Mouse (Mus musculus): ENCODE results near the gene Serpina3m. TPM values are rescaled to one million over a fixed set of nuclear protein-coding genes. Genes with fewer than 3 reads are reported as not detected.
"Not testable (repeated sequence)": the region's sequence is repeated elsewhere in the genome, so short reads cannot be mapped to it uniquely, and the experiment has no call there.

Gene Serpina3m
- polyA plus RNA-seq, 1 experiment from 2014 or later: not detected

GRCm38 (mm10) chr12:104351812-104352211 is 13.5 kb downstream of the Serpina3m start:
- H3K27me3 ChIP-seq (replicated peaks; ENCODE audit: insufficient read depth, low read length); H3K27ac ChIP-seq (ENCODE audit: low read length); H3K9ac ChIP-seq (replicated peaks; ENCODE audit: low read depth); H3K4me1 ChIP-seq (ENCODE audit: insufficient read depth, low read depth, low read length); ATAC-seq; H3K36me3 ChIP-seq (ENCODE audit: insufficient read depth, low read length); H3K4me3 ChIP-seq (ENCODE audit: low read depth, low read length); H3K9me3 ChIP-seq (ENCODE audit: low read length); H3K4me2 ChIP-seq (replicated peaks; ENCODE audit: low read depth, low read length): not testable (repeated sequence)
- TF ChIP-seq CTCF (IDR thresholded peaks at IDR 0.05): peak; percentile 59
- WGBS: 29% methylated on average over 3 of the region's 3 CpGs
- peak; percentile 5 for DNase-seq (ENCODE audit: low spot score)

GRCm38 (mm10) chr12:104356006-104356405 is 17.7 kb downstream of the Serpina3m start:
- TF ChIP-seq EP300 (IDR thresholded peaks at IDR 0.05) (no peak), CTCF (IDR thresholded peaks at IDR 0.05) (no peak)
- Histone ChIP-seq H3K4me2 (replicated peaks; ENCODE audit: low read depth, low read length) (no peak overlapping the region), H3K36me3 (ENCODE audit: insufficient read depth, low read length) (no peaks in the 10 kb centered on the region), H3K4me3 (ENCODE audit: low read depth, low read length) (no peak overlapping the region), H3K9me3 (ENCODE audit: low read length) (no peaks in the 10 kb centered on the region), H3K27me3 (replicated peaks; ENCODE audit: insufficient read depth, low read length) (no peaks in the 10 kb centered on the region), H3K27ac (ENCODE audit: low read length) (no peak overlapping the region), H3K9ac (replicated peaks; ENCODE audit: low read depth) (no peak overlapping the region), H3K4me1 (ENCODE audit: insufficient read depth, low read depth, low read length) (no peaks in the 10 kb centered on the region)
- no peak for ATAC-seq
- WGBS: 73% methylated on average over 3 of the region's 3 CpGs
- no peak for DNase-seq (ENCODE audit: low spot score)

- ATAC-seq (no peak), DNase-seq (ENCODE audit: low spot score) (no peak)
- no peaks in the 10 kb centered on the region for H3K36me3 ChIP-seq (ENCODE audit: insufficient read depth, low read length)
- H3K9ac ChIP-seq (replicated peaks; ENCODE audit: low read depth): no peak overlapping the region
- no peak overlapping the region for H3K4me3 ChIP-seq (ENCODE audit: low read depth, low read length)
- no peaks in the 10 kb centered on the region for H3K9me3 ChIP-seq (ENCODE audit: low read length)
- 79% methylated on average over 3 of the region's 3 CpGs for WGBS
- TF ChIP-seq EP300 (IDR thresholded peaks at IDR 0.05) (no peak), CTCF (IDR thresholded peaks at IDR 0.05) (no peak)
- no peaks in the 10 kb centered on the region for H3K27me3 ChIP-seq (replicated peaks; ENCODE audit: insufficient read depth, low read length)
- no peak overlapping the region for H3K27ac ChIP-seq (ENCODE audit: low read length)
- no peak overlapping the region for H3K4me2 ChIP-seq (replicated peaks; ENCODE audit: low read depth, low read length)
- no peaks in the 10 kb centered on the region for H3K4me1 ChIP-seq (ENCODE audit: insufficient read depth, low read depth, low read length)
Observed at GRCm38 (mm10) chr12:104369986-104370385, 31.7 kb downstream of the Serpina3m start.

GRCm38 (mm10) chr12:104377179-104377578 is 38.9 kb downstream of the Serpina3m start:
- H3K36me3 ChIP-seq (ENCODE audit: insufficient read depth, low read length); ATAC-seq; H3K27ac ChIP-seq (ENCODE audit: low read length); DNase-seq (ENCODE audit: low spot score); H3K9ac ChIP-seq (replicated peaks; ENCODE audit: low read depth); H3K9me3 ChIP-seq (ENCODE audit: low read length); H3K27me3 ChIP-seq (replicated peaks; ENCODE audit: insufficient read depth, low read length); H3K4me3 ChIP-seq (ENCODE audit: low read depth, low read length); H3K4me1 ChIP-seq (ENCODE audit: insufficient read depth, low read depth, low read length); H3K4me2 ChIP-seq (replicated peaks; ENCODE audit: low read depth, low read length): not testable (repeated sequence)
- 73% methylated on average over 5 of the region's 5 CpGs for WGBS

GRCm38 (mm10) chr12:104378351-104378750 is 40.1 kb downstream of the Serpina3m start:
- not testable (repeated sequence) for H3K27me3 ChIP-seq (replicated peaks; ENCODE audit: insufficient read depth, low read length); ATAC-seq; H3K4me3 ChIP-seq (ENCODE audit: low read depth, low read length); H3K9me3 ChIP-seq (ENCODE audit: low read length); H3K36me3 ChIP-seq (ENCODE audit: insufficient read depth, low read length); H3K9ac ChIP-seq (replicated peaks; ENCODE audit: low read depth); H3K4me2 ChIP-seq (replicated peaks; ENCODE audit: low read depth, low read length); H3K27ac ChIP-seq (ENCODE audit: low read length); DNase-seq (ENCODE audit: low spot score); H3K4me1 ChIP-seq (ENCODE audit: insufficient read depth, low read depth, low read length)
- 62% methylated on average over 2 of the region's 2 CpGs for WGBS

- H3K4me1 ChIP-seq (ENCODE audit: insufficient read depth, low read depth, low read length); H3K36me3 ChIP-seq (ENCODE audit: insufficient read depth, low read length); H3K9me3 ChIP-seq (ENCODE audit: low read length); H3K4me2 ChIP-seq (replicated peaks; ENCODE audit: low read depth, low read length); ATAC-seq; H3K27ac ChIP-seq (ENCODE audit: low read length); H3K4me3 ChIP-seq (ENCODE audit: low read depth, low read length); H3K9ac ChIP-seq (replicated peaks; ENCODE audit: low read depth); H3K27me3 ChIP-seq (replicated peaks; ENCODE audit: insufficient read depth, low read length); DNase-seq (ENCODE audit: low spot score): not testable (repeated sequence)
- WGBS: 50% methylated on average over 5 of the region's 5 CpGs
Observed at GRCm38 (mm10) chr12:104378815-104379214, 40.5 kb downstream of the Serpina3m start.

- Histone ChIP-seq H3K4me3 (ENCODE audit: low read depth, low read length) (no peak overlapping the region), H3K4me1 (ENCODE audit: insufficient read depth, low read depth, low read length) (no peaks in the 10 kb centered on the region), H3K9me3 (ENCODE audit: low read length) (no peaks in the 10 kb centered on the region), H3K36me3 (ENCODE audit: insufficient read depth, low read length) (no peaks in the 10 kb centered on the region), H3K27ac (ENCODE audit: low read length) (no peak overlapping the region), H3K9ac (replicated peaks; ENCODE audit: low read depth) (no peak overlapping the region), H3K27me3 (replicated peaks; ENCODE audit: insufficient read depth, low read length) (no peaks in the 10 kb centered on the region), H3K4me2 (replicated peaks; ENCODE audit: low read depth, low read length) (no peak overlapping the region)
- DNase-seq (ENCODE audit: low spot score) (no peak), ATAC-seq (no peak)
- TF ChIP-seq CTCF (IDR thresholded peaks at IDR 0.05) (no peak), EP300 (IDR thresholded peaks at IDR 0.05) (no peak)
- 89% methylated on average over 11 of the region's 11 CpGs for WGBS
Observed at GRCm38 (mm10) chr12:104379856-104380255, 41.6 kb downstream of the Serpina3m start.

- ATAC-seq; H3K4me3 ChIP-seq (ENCODE audit: low read depth, low read length); H3K4me1 ChIP-seq (ENCODE audit: insufficient read depth, low read depth, low read length); H3K27me3 ChIP-seq (replicated peaks; ENCODE audit: insufficient read depth, low read length); H3K9me3 ChIP-seq (ENCODE audit: low read length); H3K9ac ChIP-seq (replicated peaks; ENCODE audit: low read depth); H3K27ac ChIP-seq (ENCODE audit: low read length); H3K36me3 ChIP-seq (ENCODE audit: insufficient read depth, low read length); DNase-seq (ENCODE audit: low spot score); H3K4me2 ChIP-seq (replicated peaks; ENCODE audit: low read depth, low read length): not testable (repeated sequence)
- WGBS: 83% methylated on average over 8 of the region's 8 CpGs
Observed at GRCm38 (mm10) chr12:104381071-104381604, 42.9 kb downstream of the Serpina3m start.

GRCm38 (mm10) chr12:104385987-104386386 is 47.7 kb downstream of the Serpina3m start:
- H3K9me3 ChIP-seq (ENCODE audit: low read length); H3K9ac ChIP-seq (replicated peaks; ENCODE audit: low read depth); DNase-seq (ENCODE audit: low spot score); H3K27me3 ChIP-seq (replicated peaks; ENCODE audit: insufficient read depth, low read length); ATAC-seq; H3K4me1 ChIP-seq (ENCODE audit: insufficient read depth, low read depth, low read length); H3K27ac ChIP-seq (ENCODE audit: low read length); H3K4me3 ChIP-seq (ENCODE audit: low read depth, low read length); H3K36me3 ChIP-seq (ENCODE audit: insufficient read depth, low read length); H3K4me2 ChIP-seq (replicated peaks; ENCODE audit: low read depth, low read length): not testable (repeated sequence)

- H3K36me3 ChIP-seq (ENCODE audit: insufficient read depth, low read length); DNase-seq (ENCODE audit: low spot score); H3K4me2 ChIP-seq (replicated peaks; ENCODE audit: low read depth, low read length); H3K27ac ChIP-seq (ENCODE audit: low read length); H3K9ac ChIP-seq (replicated peaks; ENCODE audit: low read depth); H3K4me3 ChIP-seq (ENCODE audit: low read depth, low read length); H3K4me1 ChIP-seq (ENCODE audit: insufficient read depth, low read depth, low read length); H3K9me3 ChIP-seq (ENCODE audit: low read length); ATAC-seq; H3K27me3 ChIP-seq (replicated peaks; ENCODE audit: insufficient read depth, low read length): not testable (repeated sequence)
- 41% methylated on average over 2 of the region's 2 CpGs for WGBS
Observed at GRCm38 (mm10) chr12:104386878-104387277, 48.6 kb downstream of the Serpina3m start.
